Mouse (Mus musculus) cerebellum, postnatal 14 days (tissue): ENCODE measurements around the gene Spsb2.
A peak's percentile ranks its signal among the peaks of the same experiment; 100 is the strongest.
"Not testable (repeated sequence)": the region's sequence is repeated elsewhere in the genome, so short reads cannot be mapped to it uniquely, and the experiment has no call there.

Experiments used
- DNase-seq, 2 experiments: peaks; one replicate each; pipeline ENCODE4 v3.0.0; 2021; ENCODE audit warnings: mixed read lengths in 2 of 2

Gene Spsb2

DNA sequence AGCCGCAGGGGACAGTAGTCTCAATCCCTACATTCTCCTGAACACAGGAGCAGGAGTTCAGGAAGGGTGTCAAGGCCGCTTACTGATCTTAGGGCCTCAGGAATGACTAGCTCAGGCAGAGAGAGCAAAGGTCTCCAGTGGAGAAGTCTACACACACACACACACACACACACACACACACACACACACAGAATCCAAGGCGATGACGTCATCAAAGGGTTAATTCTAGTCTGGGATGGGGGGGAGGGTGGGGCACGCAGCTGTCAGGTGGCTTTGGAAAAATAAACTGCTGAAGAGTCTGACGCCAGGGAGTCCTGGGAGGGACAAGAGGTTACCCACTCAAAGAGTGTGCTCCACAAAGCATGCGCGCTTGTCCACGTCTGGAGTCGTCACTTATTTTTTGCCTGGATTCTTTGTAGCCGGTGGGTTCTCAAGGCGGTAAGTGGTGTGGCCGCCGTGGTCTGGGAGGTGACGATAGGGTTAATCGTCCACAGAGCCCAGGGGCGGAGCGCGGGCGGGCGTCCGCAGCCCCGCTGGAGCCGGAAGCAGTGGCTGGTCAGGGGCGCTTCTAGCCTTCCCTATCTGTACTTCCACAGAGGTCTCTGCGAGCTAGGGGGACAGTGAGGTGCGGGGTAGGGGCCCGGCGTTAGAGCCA is at the start of gene Spsb2:
Gene Spsb2 (plus strand): TSS at position 304 of the 655 bp plus-strand sequence.
- DNase-seq = peak; percentile 73 to 78

DNA sequence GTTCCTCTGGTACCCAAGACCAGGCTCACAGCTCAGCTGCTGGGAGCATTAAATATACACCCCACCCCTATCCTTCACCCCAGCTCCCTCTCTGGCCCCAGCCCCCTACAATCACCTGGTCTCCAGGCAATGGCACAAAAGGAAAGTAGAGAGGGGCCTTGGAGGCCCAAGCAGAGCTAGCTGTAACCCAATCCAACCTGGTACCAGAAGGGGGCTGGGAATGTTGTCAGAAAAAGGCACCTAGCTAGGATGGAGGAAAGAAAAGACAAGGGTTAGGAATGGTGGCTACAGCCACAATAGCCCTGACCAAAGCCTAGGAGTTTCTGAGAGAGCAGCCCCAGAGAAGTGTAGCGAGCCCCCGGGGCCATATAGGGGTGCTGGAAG is 49.6 kb upstream of the Spsb2 start:
- no peak for DNase-seq

DNA sequence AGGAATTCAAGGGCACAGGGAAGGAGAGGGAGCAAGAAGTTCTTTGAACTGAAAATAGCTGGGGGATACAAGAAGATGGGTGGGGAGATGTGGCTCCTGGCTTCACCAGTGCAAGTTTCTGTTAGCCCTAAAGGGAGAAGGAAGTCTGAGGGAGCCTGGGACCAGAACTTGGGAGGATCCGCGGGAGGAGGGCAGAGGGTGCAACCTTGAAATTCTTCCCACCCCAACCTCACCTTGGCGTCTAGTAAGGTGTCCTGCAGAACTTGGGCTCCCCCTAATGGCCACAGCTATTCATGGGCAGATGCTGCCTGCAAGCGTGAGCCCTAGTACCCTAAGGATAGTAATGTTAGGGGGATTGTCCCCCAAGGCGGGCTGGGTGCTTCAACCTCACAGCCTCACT is 49.2 kb upstream of the Spsb2 start:
- peak; percentile 87 to 93 for DNase-seq

DNA sequence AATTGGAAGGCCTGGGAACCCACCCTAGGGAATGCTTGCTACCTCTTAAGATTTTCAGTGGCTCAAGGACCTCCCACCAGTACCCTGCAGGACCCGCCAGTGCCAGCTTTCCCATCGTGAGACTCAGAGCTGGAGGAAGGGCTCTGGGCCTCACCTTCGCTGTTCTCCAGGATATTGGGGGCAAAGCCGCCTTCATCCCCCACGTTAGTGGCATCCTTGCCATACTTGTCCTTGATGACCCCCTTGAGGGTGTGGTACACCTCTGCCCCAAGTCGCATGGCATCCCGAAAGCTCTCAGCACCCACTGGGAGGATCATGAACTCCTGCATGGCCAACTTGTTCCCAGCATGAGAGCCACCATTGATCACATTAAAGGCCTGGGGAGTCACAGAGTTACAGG is 42.5 kb upstream of the Spsb2 start:
- DNase-seq = no peak

DNA sequence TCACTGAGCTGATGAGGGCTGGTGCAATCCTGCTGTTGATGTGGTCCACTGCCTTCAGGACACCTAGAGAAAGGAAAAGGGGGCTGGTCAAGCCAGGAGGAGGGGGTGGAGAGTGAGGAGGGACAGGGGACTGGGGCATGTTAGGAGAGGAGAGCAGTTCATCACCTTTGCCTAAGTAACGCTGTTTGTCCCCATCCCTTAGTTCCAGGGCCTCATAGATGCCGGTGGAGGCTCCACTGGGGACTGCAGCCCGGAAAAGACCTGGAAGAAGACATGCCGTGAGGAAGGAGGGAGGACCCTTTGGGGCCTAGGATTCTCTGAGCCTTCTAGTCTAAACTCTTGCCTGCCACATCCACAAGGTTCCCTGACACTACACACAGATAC is 40.9 kb upstream of the Spsb2 start:
- no peak for DNase-seq

DNA sequence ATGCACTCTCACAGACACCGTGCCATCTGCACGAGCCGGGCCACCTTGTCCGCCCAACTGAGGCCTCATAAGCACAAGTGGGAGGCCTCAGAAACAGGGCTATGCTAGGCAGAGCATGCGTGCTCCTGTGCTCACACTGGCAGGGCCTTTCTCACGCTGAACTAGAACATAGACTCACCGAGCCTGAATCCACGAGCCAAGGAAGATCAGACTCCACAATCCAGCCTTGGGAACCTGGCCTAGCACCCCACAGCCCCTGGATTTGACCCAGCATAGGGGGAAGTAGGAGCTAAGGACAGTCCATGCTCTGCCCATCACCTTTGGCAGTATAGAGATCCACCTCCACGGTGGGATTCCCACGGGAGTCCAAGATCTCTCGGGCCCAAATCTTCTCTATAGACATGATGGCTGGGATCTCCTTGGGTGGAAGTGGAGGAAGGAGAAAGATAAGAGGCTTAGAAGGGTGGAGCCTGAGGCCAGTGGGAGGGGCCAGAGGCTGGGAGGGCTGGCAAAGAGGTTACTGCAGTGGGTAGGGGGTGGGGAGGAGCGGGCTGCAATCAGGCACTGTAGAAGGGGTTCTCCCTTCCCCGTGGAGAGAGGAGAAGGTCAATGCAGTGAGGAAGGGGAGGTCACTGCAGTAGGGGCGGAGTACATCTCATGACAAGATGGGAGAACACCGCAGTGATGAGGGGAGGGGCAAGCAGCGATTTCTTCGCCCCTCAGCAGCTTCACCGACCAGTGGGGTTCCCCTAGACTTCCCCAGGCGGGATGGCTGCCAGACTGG is 40.3 kb upstream of the Spsb2 start:
- peak; percentile 72 to 77 for DNase-seq

DNA sequence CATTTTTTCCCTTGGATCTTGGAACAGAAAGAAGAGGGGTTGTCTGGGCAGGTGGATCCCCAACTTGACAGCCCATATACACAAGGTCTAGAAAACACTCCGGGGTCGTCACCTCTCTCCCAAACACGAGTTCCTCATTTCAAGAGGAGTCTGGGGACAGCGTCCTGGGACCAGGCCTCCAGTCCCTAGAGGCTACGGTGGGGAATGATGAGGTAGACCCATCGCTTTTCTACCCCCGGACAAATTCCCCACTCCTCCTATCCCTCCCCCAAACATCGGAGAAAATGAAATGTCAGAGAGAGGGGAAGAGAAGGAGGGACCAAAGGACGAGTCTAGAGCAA is 39.8 kb upstream of the Spsb2 start:
- DNase-seq = no peak

DNA sequence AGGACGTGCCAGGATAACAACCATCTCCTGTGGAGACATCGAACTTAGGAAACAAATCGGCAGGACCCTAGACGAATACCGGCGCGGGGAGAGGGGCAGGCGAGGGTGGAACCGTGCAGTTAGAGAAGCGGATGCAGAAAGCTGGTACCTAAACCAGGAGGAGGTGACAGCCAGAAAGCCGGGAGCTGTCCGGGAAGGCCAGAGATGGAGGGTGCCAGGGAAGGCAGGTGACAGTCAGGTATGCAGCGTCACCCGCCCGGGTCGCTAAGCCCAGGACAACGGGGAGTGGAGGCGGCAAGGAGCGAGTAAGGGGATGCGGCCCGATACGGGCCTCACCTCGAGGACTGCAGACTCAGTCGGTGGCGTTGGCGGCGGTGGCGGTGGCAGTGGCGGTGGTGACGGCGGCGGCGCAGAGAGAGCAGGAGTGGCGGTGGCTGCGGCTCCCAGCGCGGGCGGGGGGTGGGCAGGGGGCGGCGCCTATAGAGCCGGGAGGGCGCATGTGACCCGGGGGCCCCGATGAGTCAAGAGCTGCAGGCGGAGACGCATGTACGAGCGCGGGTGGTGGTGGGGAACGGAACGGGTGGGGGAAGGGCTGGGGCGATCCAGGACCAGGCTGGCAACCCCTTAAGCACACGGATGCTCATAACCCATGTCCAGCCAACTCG is 39.2 kb upstream of the Spsb2 start, which contains the start of gene Eno2:
Gene Eno2 (minus strand): TSS at position 573 of the 665 bp plus-strand sequence.
- peak; percentile 89 to 90 for DNase-seq

DNA sequence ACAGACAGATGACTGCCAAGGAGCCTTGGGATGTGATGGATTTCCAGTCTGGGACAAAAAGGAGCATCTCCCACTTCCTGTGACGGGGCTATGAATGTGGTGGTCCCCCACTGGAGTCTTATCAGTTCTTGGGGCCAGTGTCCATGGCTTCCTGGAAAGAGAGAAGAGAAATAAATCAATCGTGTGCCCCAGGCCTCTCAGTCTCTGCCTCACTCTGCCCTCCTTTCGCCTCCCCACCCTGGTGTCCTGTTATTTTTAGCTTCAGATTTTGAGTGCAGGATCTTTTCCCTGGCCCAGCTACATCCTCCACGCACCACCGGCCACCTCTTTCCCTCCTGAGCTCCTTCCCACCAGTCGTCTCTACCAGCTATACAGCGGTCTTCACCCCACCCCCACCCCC is 38.4 kb upstream of the Spsb2 start:
- peak; percentile 48 to 52 for DNase-seq

DNA sequence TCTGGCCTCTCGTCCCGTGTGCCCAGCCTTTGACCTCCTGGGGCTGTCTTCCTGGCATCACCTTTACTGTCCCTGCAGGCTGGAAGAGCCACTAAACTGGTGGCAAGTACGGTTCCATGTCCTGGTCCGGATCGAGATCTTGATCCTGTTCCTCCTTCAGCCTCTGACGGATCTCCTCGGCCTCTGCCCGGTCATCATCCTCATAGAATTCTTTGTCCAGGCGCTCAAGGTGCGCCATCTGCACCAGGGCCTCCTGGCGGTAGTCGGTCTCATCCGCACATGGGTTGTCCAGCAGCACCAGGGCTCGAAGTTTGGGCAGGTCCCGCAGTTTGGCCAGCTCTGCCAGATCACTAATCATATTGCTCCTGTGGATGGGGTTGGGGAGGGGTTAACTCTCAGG is 38.0 kb upstream of the Spsb2 start:
- peak; percentile 31 to 36 for DNase-seq

DNA sequence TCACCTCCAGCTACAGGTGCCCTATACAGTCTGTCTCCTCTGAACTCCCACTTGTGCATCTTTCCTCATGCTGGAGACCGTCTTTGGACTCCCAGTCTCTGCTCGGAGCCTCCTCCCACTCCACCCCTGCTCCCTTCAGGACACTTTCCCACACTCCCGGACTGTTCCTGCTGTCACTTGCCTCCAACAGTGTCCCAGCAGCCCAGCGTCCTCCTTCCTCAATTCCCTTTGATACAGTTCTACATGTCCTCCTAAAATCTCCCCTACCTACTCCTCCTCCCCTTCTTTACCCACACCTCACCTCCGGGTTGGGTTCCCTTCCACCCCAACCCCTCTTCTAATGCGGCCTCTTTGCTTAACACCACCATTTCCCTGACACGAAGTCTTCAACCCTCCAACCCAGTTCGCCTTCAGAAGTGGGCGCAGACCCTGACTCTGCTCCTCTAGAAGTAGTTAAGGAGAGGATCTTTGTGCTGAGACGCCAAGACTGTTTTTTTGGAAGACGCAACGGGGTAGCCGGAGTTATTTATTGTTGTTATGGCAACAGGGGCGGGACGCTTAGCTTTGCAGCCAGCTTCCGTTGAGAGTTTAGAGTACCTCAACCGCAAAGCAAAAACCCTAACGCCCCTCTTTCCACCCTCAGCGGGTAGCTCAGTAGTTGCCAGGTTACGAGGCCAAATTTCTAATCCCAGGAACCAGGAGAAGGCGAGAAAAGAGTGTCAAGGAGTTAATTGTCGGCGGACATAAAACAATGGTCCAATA is 29.1 kb upstream of the Spsb2 start, which contains the start of gene Lrrc23:
Gene Lrrc23 (minus strand): TSS at position 506 of the 762 bp plus-strand sequence.
- DNase-seq = peak; percentile 53 to 54

DNA sequence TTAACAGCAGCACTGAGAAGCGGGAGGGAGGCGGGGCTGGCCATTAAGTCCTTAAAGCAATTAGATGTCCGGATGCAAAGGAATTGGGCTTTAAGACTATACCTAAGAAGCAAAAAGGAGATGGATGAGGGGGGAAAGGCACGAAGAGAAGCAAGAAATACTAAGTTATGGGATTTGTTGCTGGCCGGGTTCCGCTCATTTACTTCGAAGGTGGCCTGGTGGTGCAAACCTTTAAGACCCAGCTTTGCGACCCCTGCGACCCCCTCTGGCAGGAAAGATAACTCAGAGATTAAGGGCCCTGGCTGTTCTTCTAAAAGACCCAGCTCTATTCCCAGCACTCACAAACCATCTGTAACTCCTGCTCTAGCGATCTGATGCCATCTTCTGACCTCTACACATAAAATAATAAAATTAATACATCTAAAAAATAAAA is 28.5 kb upstream of the Spsb2 start:
- DNase-seq = no peak

DNA sequence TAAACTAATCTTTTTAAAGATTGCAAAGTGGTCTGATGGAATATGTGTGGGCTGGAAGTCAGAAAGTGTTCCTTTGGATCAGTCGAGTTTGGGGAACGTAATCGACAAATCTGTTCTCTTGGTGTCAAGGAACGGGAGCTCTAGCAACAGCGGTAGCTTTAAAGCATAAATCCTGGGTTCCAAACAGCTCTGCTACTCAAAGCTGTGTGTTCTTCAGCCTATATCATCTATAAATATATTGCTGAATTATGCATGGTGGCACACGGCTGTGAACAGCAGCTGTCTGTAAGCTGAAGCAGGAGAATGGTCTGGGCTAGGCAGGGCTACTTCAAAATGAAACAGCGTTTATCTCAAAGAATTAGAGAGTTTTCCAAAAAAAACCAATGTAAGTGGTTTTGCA is 27.5 kb upstream of the Spsb2 start:
- DNase-seq = no peak

DNA sequence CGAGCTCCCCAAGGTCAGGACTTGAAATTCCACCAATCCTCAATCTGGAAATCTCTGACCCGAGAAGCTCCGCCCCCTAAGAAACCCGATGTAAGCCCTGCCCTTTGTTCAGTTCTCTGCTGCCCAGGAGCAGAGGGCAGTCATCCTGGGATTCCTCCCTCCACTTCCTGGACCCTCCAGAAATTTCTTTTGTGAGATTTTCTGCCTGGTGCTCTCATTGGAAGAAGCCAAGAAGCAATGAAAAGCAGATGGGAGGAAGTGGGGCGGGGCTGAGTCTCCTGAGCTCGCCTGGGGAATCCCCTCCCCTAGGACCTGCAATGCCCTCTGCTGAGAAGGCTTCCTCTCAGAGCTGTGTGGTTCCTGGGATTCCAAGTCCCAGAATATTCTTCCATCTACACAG is 26.0 kb upstream of the Spsb2 start:
- peak in 1 of 2 experiments; percentile 27 for DNase-seq

DNA sequence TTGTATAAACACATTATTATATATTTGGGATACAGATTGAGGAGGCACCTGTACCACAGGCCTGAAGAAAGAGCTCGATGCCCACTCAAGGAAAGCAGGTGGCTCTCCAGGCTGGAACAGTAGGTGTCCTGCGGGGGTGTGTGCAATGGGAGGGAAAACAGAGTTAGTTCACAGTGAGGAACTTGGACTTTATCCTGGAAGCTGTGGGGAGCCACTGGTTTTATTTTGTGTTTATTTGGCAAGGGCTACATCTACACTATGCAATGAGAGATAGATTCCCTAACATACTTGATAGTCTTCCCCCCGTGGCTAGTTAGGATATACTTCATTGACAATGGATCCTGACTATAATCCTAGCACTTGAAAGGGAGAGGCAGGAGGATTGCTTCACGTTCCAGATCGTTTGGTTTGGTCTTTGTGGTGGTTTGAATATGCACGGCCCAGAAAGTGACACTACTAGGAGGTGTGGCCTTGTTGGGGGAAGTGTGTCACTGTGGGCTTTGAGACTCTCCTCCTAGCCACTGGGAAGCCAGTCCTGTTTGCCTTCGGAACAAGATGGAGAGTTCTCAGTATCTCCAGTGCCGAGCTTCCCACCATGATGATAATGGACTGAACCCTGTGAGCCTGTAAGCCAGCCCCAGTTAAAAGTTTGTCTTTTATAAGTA is 21.6 kb upstream of the Spsb2 start:
- peak; percentile 82 to 90 for DNase-seq

DNA sequence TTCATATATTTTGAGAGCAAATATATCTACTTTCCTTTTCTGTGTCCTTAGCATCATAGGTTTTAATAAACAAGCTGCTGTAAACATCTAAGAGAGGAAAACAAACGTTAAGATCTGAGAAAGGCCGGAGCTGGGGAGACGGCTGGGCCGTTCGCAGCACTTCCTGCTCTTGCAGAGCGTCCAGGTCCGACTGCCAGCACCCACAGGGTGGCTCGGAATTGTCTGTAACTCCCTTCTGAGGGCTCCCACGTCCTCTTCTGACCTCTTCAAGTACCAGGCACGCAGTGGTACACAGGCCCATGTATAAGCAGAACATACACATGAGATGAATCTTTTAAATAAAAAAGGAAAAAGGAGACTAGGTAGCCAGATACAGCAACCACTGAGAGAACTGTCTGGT is 20.7 kb upstream of the Spsb2 start:
- DNase-seq = peak; percentile 47 to 68

DNA sequence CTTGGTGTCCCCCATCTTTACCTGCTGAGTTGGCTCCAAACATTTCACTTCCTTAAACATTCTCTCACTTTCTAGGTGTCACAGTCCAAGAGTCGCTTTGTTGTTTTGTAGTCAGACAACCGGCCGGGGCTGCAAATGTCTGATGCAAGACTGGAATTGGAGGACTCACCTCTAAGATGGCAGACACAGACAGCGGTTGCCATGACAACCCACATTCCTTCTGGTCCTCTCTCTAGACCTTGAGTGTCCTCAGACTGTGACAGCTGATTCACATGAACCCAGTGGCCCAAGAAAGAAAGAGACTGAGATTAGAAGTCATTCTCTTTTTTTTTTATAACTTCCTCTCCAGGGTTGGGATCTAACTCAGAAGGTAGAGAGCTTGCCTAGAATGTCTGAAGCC is 18.9 kb upstream of the Spsb2 start:
- peak; percentile 26 to 52 for DNase-seq

DNA sequence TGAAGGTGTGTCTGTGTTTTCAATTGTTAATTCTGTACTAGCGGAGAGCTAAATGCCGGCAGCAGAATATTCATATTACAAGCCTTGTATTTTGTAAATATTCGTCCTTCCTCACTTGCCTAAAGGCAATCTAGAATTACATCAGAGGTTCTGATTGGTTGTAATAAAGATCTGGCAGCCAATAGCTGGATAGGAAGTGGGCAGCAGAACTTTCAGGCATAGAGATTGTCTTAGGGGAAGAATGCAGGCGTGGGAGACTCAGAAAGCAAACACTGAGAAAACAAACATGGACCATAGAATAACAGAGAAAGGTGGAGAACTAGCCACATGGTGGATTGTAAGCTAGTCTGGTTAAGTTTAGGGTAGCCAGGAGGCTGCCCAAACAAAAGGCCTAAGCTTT is 18.3 kb upstream of the Spsb2 start:
- no peak for DNase-seq

DNA sequence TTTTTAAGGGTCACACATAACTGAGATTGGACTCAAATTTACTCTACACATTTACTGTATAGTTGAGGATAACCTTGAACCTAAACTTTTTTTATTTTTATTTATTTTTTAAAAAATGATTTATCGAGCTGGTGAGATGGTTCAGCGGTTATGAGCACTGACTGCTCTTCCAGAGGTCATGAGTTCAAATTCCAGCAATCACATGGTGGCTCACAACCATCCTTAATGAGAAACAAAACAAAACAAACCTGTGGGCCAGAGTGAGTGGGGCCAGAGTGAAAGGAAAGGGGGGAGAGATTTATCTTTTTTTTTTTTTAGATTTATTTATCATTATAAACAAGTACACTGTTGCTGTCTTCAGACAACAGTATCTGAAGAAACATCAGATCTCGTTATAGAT is 16.6 kb upstream of the Spsb2 start:
- no peak for DNase-seq

DNA sequence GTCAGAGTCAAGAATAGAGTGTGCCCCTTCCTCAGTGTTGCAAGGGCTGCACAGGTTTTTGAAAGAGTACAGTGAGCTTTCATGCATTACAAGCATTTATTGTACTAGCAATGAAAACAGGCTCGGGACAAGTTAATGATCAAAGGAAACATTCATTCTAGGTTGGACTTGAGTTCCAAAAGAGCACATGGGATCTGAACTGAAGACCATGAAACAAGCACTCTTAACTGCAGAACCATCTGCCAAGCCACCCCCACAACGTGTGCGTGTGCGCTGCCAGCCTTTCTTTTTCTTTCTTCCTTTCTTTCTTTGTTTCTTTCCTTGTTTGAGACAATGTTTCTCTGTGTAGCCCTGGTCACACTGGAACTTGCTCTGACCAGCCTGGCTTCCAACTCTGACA is 12.7 kb upstream of the Spsb2 start:
- DNase-seq = no peak

DNA sequence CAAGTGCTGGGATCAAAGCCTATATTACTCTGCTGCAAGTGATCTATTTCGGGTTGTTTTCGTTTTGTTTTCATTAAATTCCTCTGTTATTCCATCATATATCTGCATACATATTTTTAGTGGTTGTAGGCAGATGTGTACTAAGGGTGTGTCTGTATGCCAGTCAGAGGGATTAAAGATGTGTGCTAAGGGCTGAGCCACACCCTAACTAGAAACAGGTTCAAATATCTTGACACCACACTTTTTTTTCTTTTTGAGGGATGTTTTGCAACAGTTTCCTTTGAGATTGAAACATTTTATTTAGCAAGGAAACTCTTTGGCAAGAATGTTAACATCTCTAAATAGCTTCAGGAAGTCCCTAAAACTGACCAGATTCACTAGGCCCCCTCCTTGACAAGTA is 12.3 kb upstream of the Spsb2 start:
- no peak for DNase-seq

DNA sequence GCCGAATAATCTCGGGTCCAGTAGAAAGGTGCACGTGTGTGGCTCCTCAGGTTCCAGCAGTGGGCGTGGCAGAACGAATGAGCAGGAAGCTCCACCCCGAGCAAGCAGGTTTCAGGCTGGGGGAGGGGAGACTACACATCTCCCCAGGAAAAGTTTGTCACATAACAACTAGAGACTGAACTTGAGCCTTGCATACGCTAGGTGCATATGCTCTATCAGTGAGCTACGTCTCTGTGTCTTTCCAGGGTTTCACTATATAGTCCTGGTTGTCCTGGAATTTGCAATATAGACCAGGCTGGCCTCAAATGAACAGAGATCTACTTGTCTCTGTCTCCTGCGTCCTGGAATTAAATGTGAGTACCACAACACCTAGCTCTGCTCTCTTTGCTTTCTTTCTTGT is 6.1 kb upstream of the Spsb2 start:
- DNase-seq = not testable (repeated sequence)

DNA sequence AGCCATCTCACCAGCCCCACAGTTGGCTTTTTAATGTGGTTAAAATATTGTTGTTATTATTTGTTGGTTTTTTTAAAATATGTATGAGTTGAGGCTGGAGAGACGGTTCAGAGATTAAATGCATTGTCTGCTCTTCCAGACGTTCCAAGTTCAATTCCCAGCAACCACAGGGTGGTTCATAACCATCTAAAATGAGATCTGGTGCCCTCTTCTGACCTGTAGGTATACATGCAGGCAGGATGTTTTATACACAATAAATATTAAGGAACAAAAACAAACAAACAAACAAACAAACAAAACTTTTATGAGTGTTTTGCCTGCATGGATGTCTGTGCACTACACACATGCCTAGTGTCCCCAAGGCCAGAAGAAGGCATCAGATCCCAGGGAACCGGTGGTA is 5.4 kb upstream of the Spsb2 start:
- no peak for DNase-seq
